Mouse (Mus musculus): ENCODE measurements around the gene Cdkn1c.

- no peak for TF ChIP-seq CTCF (IDR thresholded peaks at IDR 0.05; ENCODE audit: low read depth)
- TF ChIP-seq EP300 (IDR thresholded peaks at IDR 0.05; ENCODE audit: low read depth) = no peak
Measured at GRCm38 (mm10) chr7:143412606-143413005, 48.2 kb downstream of the Cdkn1c start.

Measured in liver, embryonic 14.5 days (tissue).